Comparison of ENCODE assay signal across 8 mouse cellular contexts in genomic region chr8:122567361-122568108, GRCm38 (mm10). TPM values are rescaled to one million over a fixed set of nuclear protein-coding genes. Genes with fewer than 3 reads are reported as not detected.
DNase-seq lines count a peak whose midpoint lies in the region; ATAC-seq lines count a peak whose summit lies in the region.

TSS of gene Cdt1 (plus strand) at chr8:122568015.

- H3K4me3 ChIP-seq in hindbrain, embryonic 16.5 days (ENCODE audit: low read length), result peak within 1 kb of the TSS; percentile 76
- H3K4me3 ChIP-seq in macrophage (ENCODE audit: inconsistent target), result peak within 1 kb of the TSS; percentile 71

- H3K27me3 ChIP-seq in hindbrain, embryonic 16.5 days (replicated peaks; ENCODE audit: control insufficient read depth, insufficient read depth, low read length), result no peaks in the 10 kb centered on the region

- peaks cover 56% of the 10 kb centered on the region for H3K79me2 ChIP-seq in macrophage (ENCODE audit: inconsistent target)

- peak within 1 kb of the TSS; percentile 91 for H3K4me2 ChIP-seq in hindbrain, embryonic 16.5 days (ENCODE audit: low read length)

- DNase-seq in R1 (ENCODE audit: low read depth, low spot score), result peak; percentile 97
- peak; percentile 97 to 98 for DNase-seq in cerebellum, postnatal 25 days
- peak; percentile 95 to 96 for DNase-seq in frontal cortex, postnatal 36 days (ENCODE audit: low spot score in 2 of 2)
- peak; percentile 94 to 96 for DNase-seq in left cerebral cortex, adult 18-20 months (ENCODE audit: low spot score in 2 of 2)
- peak; percentile 96 for DNase-seq in right cerebral cortex, adult 18-20 months
- peak; percentile 86 for DNase-seq in urinary bladder, postnatal 10 days (ENCODE audit: low spot score)

- H3K36me3 ChIP-seq in hindbrain, embryonic 16.5 days (ENCODE audit: control insufficient read depth, insufficient read depth, low read length), result 0 out of 2 replicates have a peak, but pooled peaks cover 6% of the 10 kb centered on the region
- H3K36me3 ChIP-seq in macrophage (ENCODE audit: inconsistent target), result peaks cover 29% of the 10 kb centered on the region

- H3K9me3 ChIP-seq in hindbrain, embryonic 16.5 days (ENCODE audit: control insufficient read depth, low read length), result no peaks in the 10 kb centered on the region

- peak within 1 kb of the TSS; percentile 88 for H3K27ac ChIP-seq in hindbrain, embryonic 16.5 days (ENCODE audit: low read depth, low read length)
- H3K27ac ChIP-seq in macrophage, result peak within 1 kb of the TSS; percentile 98

- ATAC-seq in hindbrain, embryonic 16.5 days, result peak; percentile 97

- peaks cover 18% of the 10 kb centered on the region for H3K4me1 ChIP-seq in hindbrain, embryonic 16.5 days (ENCODE audit: control insufficient read depth, insufficient read depth, low read depth, low read length)

- WGBS in hindbrain, embryonic 16.5 days, result under 1% methylated on average over 62 of the region's 62 CpGs
- WGBS in macrophage (ENCODE audit: missing documents), result under 1% methylated on average over 62 of the region's 62 CpGs

- peak within 1 kb of the TSS; percentile 82 for H3K9ac ChIP-seq in hindbrain, embryonic 16.5 days (ENCODE audit: low read depth, low read length)

RNA-seq across cellular contexts. Expression of gene Cdt1, which starts in this region (rescaled TPM):
- 8.0 and 11.4 TPM in 2 replicates for polyA plus RNA-seq in hindbrain, embryonic 16.5 days (2015; fragmentation: Nextera tagmentation; extraction: Ambion mirVana)
- 1 to 10 TPM; 2.9 to 3.9 TPM for total RNA-seq in left cerebral cortex, adult 18-20 months (2021)
- total RNA-seq in macrophage (2018; cell fraction: chromatin; rRNA removed), result 10 to 100 TPM in 24 of 26 experiments, 1 to 10 TPM in 2; 5.9 to 60.1 (median 21.2) TPM
- 10 to 100 TPM; 14.4 to 42.5 (median 21.0) TPM for total RNA-seq in macrophage (2018; cell fraction: cytosol; rRNA removed)
- total RNA-seq in macrophage (2018; cell fraction: nucleus; rRNA removed), result 10 to 100 TPM; 11.5 to 96.2 (median 21.4) TPM
- 11.1 to 84.7 TPM (median 15.5 TPM) in 3 replicates for polyA plus RNA-seq in macrophage (2018)

Comparison
In these comparisons a context has a peak if more than half of its experiments do, and no peak if none do; other contexts are left out.
1. Peak in every context shown above with its lines: DNase-seq, ATAC-seq, H3K4me3 ChIP-seq and H3K27ac ChIP-seq.